In genomic region chr1:187787055-187788016, GRCm38 (mm10) we compare ENCODE assay signal across 24 mouse cellular contexts.
A peak's percentile ranks its signal among the peaks of the same experiment; 100 is the strongest.
DNase-seq lines count a peak whose midpoint lies in the region; ATAC-seq and TF ChIP-seq lines count a peak whose summit lies in the region.
"Had no signal": no experiment of that assay in that cellular context is flagged by ENCODE, and none has a peak within 500 bp of the region (broad histone marks: within the 10 kb centered on the region; RNA-seq: fewer than 3 reads in every experiment).

No protein-coding gene starts in this region.

- 25% methylated on average over 7 of the region's 7 CpGs for WGBS in hindbrain, embryonic 10.5 days
- 27% methylated on average over 7 of the region's 7 CpGs for WGBS in hindbrain, postnatal 0 days
- WGBS in hindbrain, embryonic 13.5 days: 10% methylated on average over 7 of the region's 7 CpGs
- 6% methylated on average over 7 of the region's 7 CpGs for WGBS in midbrain, embryonic 14.5 days

- DNase-seq in hindbrain, embryonic 10.5 days (ENCODE audit: low spot score): no peak
- DNase-seq in hindbrain, postnatal 0 days (ENCODE audit: low spot score): no peak
- peak; percentile 51 for DNase-seq in R1 (ENCODE audit: low read depth, low spot score)
- DNase-seq in midbrain, embryonic 14.5 days: peak; percentile 49
- DNase-seq in gastrocnemius, adult 2 months: no peak
- no peak for DNase-seq in adrenal gland, postnatal 10 days
- DNase-seq: adrenal gland, postnatal 25 days; cerebellum, postnatal 10 days; heart, adult 18-20 months; kidney, adult 2 months; kidney, postnatal 14 days; left cerebral cortex, postnatal 4 days; thymus, postnatal 36 days had no signal

- ATAC-seq in hindbrain, postnatal 0 days: no peak
- no peak for ATAC-seq in hindbrain, embryonic 13.5 days (ENCODE audit: low FRiP score)
- no peak; the same call in 1 of the 2 replicates for ATAC-seq in midbrain, embryonic 14.5 days (ENCODE audit: low FRiP score, low TSS enrichment)
- no peak for ATAC-seq in megakaryocyte-erythroid progenitor cell, adult 5-6 weeks (replicated peaks; ENCODE audit: low FRiP score, low TSS enrichment, poor library complexity, severe bottlenecking)
- ATAC-seq: forebrain, embryonic 14.5 days; liver, embryonic 12.5 days had no signal

- H3K27ac ChIP-seq in hindbrain, embryonic 10.5 days: peak overlapping the region; percentile 69
- no peak overlapping the region for H3K27ac ChIP-seq in hindbrain, postnatal 0 days
- H3K27ac ChIP-seq in hindbrain, embryonic 13.5 days: peak overlapping the region; percentile 68
- no peak overlapping the region; the same call in 1 of the 2 replicates for H3K27ac ChIP-seq in midbrain, embryonic 14.5 days (replicated peaks; ENCODE audit: low read depth, low read length)
- no peak overlapping the region for H3K27ac ChIP-seq in gastrocnemius, adult 2 months
- H3K27ac ChIP-seq: heart, embryonic 15.5 days; hindbrain, embryonic 15.5 days; liver, embryonic 12.5 days; lung, embryonic 15.5 days; macrophage had no signal

- H3K27me3 ChIP-seq in hindbrain, embryonic 10.5 days (ENCODE audit: insufficient read depth, poor library complexity, severe bottlenecking): no peaks in the 10 kb centered on the region
- no peaks in the 10 kb centered on the region for H3K27me3 ChIP-seq in hindbrain, postnatal 0 days (ENCODE audit: insufficient read depth, low read length)
- no peaks in the 10 kb centered on the region for H3K27me3 ChIP-seq in hindbrain, embryonic 13.5 days
- no peaks in the 10 kb centered on the region for H3K27me3 ChIP-seq in midbrain, embryonic 14.5 days (ENCODE audit: control insufficient read depth, insufficient read depth, low read length)
- H3K27me3 ChIP-seq: CH12.LX; heart, embryonic 15.5 days; hindbrain, embryonic 15.5 days; liver, embryonic 12.5 days; lung, embryonic 15.5 days had no signal

- TF ChIP-seq CTCF in hindbrain, postnatal 0 days (IDR thresholded peaks at IDR 0.05; ENCODE audit: low read depth): no peak
- TF ChIP-seq CTCF in gastrocnemius, adult 2 months (IDR thresholded peaks at IDR 0.05): no peak

- H3K4me3 ChIP-seq in hindbrain, embryonic 10.5 days: no peak overlapping the region
- no peak overlapping the region for H3K4me3 ChIP-seq in hindbrain, postnatal 0 days (ENCODE audit: low read length)
- no peak overlapping the region for H3K4me3 ChIP-seq in hindbrain, embryonic 13.5 days
- H3K4me3 ChIP-seq in midbrain, embryonic 14.5 days (replicated peaks; ENCODE audit: low read depth, low read length): no peak overlapping the region
- no peak overlapping the region for H3K4me3 ChIP-seq in gastrocnemius, adult 2 months
- H3K4me3 ChIP-seq: erythroblast, embryonic 14.5 days; heart, embryonic 15.5 days; hindbrain, embryonic 15.5 days; liver, embryonic 12.5 days; lung, embryonic 15.5 days; myocyte had no signal

- peaks cover 21% of the 10 kb centered on the region for H3K4me1 ChIP-seq in hindbrain, embryonic 10.5 days (replicated peaks)
- no peaks in the 10 kb centered on the region for H3K4me1 ChIP-seq in hindbrain, postnatal 0 days (ENCODE audit: insufficient read depth, low read length)
- peaks cover 14% of the 10 kb centered on the region for H3K4me1 ChIP-seq in hindbrain, embryonic 13.5 days (replicated peaks)
- H3K4me1 ChIP-seq in midbrain, embryonic 14.5 days (ENCODE audit: control insufficient read depth, insufficient read depth, low read length): peaks cover 11% of the 10 kb centered on the region; the same call in 1 of the 2 replicates
- H3K4me1 ChIP-seq: heart, embryonic 15.5 days; liver, embryonic 12.5 days; lung, embryonic 15.5 days had no signal

- H3K36me3 ChIP-seq in hindbrain, embryonic 10.5 days: no peaks in the 10 kb centered on the region
- H3K36me3 ChIP-seq in hindbrain, postnatal 0 days (ENCODE audit: insufficient read depth, low read length): no peaks in the 10 kb centered on the region
- no peaks in the 10 kb centered on the region for H3K36me3 ChIP-seq in hindbrain, embryonic 13.5 days
- H3K36me3 ChIP-seq in midbrain, embryonic 14.5 days (ENCODE audit: control insufficient read depth, insufficient read depth, low read length): no peaks in the 10 kb centered on the region
- H3K36me3 ChIP-seq: heart, embryonic 15.5 days; hindbrain, embryonic 15.5 days; liver, embryonic 12.5 days; lung, embryonic 15.5 days had no signal

- intact Hi-C loops in gastrocnemius, adult 2 months (cut with DNase I): no loop called here

- H3K9me3 ChIP-seq in hindbrain, embryonic 10.5 days: no peaks in the 10 kb centered on the region
- no peaks in the 10 kb centered on the region for H3K9me3 ChIP-seq in hindbrain, postnatal 0 days (ENCODE audit: low read length)
- no peaks in the 10 kb centered on the region for H3K9me3 ChIP-seq in hindbrain, embryonic 13.5 days
- H3K9me3 ChIP-seq in midbrain, embryonic 14.5 days (ENCODE audit: control insufficient read depth, low read length): no peaks in the 10 kb centered on the region
- H3K9me3 ChIP-seq: heart, embryonic 15.5 days; hindbrain, embryonic 15.5 days; liver, embryonic 12.5 days; lung, embryonic 15.5 days had no signal

- no peak overlapping the region for H3K4me2 ChIP-seq in hindbrain, postnatal 0 days (ENCODE audit: low read depth, low read length)
- H3K4me2 ChIP-seq in hindbrain, embryonic 13.5 days: no peak overlapping the region
- H3K4me2 ChIP-seq in midbrain, embryonic 14.5 days (ENCODE audit: low read length): no peak overlapping the region
- H3K4me2 ChIP-seq: heart, embryonic 15.5 days; hindbrain, embryonic 15.5 days; liver, embryonic 12.5 days; lung, embryonic 15.5 days had no signal

- H3K9ac ChIP-seq in hindbrain, postnatal 0 days (replicated peaks; ENCODE audit: low read length): no peak overlapping the region
- H3K9ac ChIP-seq in hindbrain, embryonic 13.5 days: no peak overlapping the region
- no peak overlapping the region for H3K9ac ChIP-seq in midbrain, embryonic 14.5 days (replicated peaks; ENCODE audit: low read length)
- H3K9ac ChIP-seq: heart, embryonic 15.5 days; hindbrain, embryonic 15.5 days; liver, embryonic 12.5 days; lung, embryonic 15.5 days had no signal

Comparison
In these comparisons a context has a peak if more than half of its experiments do, and no peak if none do; other contexts are left out.
1. H3K27ac ChIP-seq: peak in hindbrain, embryonic 10.5 days (single experiment) and hindbrain, embryonic 13.5 days (single experiment); none in hindbrain, postnatal 0 days (single experiment), midbrain, embryonic 14.5 days (single experiment) and gastrocnemius, adult 2 months (single experiment).
2. DNase-seq: peak in R1 (single experiment) and midbrain, embryonic 14.5 days (single experiment); none in hindbrain, embryonic 10.5 days (single experiment), hindbrain, postnatal 0 days (single experiment), gastrocnemius, adult 2 months (single experiment) and adrenal gland, postnatal 10 days (single experiment).